Mouse (Mus musculus): ENCODE measurements around the gene Mccc2.
A peak's percentile ranks its signal among the peaks of the same experiment; 100 is the strongest.
"Not testable (repeated sequence)": the region's sequence is repeated elsewhere in the genome, so short reads cannot be mapped to it uniquely, and the experiment has no call there.

Mccc2 gene

DNA sequence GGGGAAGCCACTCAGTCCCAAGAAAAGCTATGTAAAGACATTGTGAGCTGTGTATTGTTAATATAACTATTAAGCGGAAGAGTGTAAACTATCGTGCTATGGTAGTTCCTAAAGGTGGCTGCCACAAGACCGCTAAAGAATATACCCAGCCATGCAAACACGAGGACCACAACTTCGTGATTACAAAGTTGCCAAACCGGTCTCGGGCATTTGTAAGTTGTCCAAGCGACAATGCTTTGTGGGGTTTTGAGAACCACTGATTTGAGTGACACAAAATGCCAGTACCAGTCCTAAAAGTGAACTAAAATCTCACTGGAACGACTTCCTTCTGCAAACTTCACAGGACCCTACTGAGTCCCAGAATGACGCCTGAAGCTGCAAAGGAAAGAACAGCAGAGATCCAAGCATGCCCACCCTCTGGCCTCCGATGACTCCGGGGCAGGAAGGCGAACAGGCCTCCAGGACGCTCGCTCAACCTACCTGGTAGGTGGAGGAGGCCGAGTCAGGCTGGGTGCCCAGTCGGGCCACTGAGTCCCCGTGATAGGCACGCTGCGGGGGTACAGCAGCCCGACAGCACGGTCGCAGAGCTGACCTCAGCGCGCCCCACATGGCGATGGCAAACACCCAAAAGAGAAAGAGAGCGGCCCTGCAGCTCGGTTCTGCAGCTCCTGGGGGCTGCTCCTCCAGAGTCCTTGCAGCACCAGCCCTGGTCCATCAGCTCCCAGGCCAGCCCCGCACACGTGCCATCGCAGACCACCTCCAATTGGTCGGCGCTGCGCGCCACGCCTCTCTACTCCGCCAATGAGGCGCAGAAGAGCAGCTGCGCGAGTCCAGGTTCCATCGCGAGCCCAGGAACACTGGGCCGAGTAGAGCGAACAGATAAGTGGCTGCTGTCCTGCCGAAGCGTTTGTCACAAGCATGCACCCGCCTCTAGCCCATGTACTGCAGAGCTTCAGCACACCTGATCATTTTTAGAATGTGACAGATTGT is at the start of gene Mccc2:
Gene Mccc2, minus strand, starts transcription at position 734 of the 990 bp plus-strand sequence.
- peak; percentile 75 to 78 for DNase-seq (ENCODE audit: low spot score in 2 of 2)

DNA sequence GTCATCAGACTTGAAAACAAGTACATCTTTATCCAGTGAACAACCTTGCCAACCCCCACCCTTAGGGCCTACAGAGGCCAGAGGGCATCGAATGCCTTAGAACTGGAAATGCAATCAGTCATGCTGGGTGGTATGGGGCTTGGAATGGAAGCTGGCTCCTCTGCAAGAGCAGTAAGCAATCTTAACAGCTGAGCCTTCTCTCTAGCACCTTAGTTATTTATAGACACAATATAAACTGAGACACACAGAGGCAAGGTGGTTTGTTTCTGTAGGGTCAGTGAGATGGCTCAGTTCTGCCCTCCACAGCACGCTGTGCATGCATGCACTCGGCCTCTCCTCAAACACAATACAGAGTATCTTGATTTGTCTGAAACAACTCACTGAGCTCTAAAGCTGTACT is 48.5 kb upstream of the Mccc2 start:
- DNase-seq (ENCODE audit: low spot score in 2 of 2): no peak

DNA sequence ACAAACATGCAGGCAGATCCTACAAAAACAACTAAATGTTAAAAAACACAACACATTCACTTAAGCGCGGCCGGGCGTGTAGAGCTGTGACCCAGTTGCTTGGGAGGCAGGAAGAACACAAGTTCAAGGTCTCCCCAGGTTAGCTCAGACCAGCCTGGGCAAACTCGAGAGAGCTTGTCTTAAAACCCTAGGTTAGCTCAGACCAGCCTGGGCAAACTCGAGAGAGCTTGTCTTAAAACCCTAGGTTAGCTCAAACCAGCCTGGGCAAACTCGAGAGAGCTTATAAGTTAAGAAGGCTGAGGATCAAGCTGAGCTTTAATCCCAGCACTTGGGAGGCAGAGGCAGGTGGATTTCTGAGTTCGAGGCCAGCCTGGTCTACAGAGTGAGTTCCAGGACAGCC is 42.3 kb upstream of the Mccc2 start:
- not testable (repeated sequence) for DNase-seq (ENCODE audit: low spot score in 2 of 2)

DNA sequence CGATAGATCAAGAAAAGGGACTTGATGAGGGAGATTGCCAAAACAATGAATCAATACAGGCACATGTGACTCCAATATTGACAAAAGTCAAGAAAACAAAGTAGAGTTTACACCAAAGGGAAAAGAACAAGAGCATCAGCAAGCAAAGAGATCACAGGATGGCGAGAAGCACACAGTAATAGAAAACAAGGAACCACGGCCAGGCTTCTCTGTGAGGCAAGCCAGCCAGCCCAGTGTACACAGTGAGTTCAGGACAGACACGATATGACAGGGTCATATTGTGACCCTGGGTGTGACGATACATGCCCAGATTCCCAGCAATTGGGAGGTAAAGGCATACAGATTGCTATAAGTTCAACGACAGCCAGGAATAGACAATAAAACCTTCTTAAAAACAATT is 10.6 kb upstream of the Mccc2 start:
- no peak for DNase-seq (ENCODE audit: low spot score in 2 of 2)

DNA sequence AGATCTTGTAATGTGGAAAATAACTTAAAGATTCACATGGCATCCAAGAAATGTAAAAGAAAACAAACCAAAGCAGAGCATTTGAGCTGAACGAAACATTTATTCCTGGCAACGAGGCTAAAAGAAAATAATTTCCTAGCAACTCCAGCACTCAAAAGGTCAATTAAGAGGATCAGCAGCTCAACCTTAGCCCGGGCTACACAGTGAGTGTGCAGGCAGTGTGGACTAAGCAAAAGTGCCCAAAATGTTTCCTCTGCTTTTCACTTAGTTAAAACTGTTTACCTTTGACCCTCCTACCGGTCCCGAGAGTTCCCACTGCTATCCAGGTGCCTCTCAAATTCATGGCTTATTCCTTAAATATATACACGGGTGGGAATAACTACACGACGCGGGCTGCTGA is 1.5 kb upstream of the Mccc2 start:
- no peak for DNase-seq (ENCODE audit: low spot score in 2 of 2)

DNA sequence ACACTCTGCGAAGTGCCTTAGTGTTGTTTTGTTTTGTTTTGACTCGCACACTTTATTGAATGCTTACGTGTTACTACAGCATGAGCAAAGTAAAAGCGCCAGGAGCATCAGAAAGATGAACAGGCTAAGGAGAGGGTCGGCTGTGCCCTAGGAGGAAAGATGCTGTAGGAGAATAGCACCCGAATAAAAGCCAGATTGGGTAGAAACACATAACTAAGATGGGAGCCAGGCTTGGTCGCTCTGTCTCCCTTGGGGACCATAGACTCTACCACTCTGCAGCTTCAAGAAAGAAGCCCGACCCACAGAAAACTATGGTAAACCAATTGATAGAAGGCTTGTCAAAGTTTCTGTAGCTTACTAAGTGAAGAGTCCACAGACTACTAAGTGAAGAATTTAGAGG is 498 bp upstream of the Mccc2 start:
- DNase-seq (ENCODE audit: low spot score in 2 of 2): no peak

DNA sequence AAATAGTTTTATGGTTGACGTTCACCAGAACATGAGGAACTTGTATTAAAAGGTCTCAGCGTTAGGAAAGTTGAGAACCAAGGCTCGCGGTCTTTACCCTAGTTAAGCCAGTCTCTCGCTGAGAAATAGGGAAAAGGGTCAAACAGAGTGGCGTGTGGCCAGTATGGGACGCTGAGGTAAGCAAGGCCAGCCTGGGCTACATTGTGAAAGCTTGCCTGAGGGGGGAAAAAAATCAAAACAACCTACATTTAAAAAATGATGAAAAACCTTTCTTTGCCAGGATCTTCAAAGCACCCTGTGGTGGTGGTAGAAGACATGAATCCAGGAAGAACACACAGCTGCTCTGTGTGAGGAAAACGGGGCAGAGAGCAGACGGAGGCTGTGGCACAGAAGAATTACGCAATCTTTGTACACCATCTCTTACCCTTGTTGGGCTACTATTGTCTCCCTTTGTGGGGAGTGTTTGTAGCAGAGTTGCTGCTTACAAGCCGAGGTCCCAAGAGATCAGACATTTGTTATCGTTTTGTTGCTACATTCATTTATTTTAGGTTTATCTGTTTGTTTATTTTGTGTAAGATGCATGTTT is 9.4 kb downstream of the Mccc2 start:
- no peak for DNase-seq (ENCODE audit: low spot score in 2 of 2)

DNA sequence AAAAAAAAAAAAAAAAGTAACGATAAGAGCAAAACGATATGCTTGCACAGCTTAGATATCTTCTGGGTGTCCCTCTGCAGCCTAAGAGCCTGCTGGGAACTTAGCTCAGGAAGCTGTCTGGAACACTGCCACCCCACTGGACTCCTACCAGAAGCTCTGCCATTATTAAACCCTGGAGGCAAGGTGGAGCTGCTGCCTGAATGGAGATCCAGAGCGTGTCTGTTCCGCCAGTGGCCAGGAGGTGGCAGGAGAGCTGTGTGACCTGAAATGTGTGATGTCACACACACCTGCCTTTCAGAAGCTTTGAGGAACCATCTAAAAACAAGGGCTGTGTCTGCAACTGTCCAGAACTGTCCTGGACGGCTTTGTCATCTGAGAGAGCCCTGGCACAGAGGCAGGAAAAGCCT is 13.6 kb downstream of the Mccc2 start:
- DNase-seq (ENCODE audit: low spot score in 2 of 2): peak; percentile 71 to 77

DNA sequence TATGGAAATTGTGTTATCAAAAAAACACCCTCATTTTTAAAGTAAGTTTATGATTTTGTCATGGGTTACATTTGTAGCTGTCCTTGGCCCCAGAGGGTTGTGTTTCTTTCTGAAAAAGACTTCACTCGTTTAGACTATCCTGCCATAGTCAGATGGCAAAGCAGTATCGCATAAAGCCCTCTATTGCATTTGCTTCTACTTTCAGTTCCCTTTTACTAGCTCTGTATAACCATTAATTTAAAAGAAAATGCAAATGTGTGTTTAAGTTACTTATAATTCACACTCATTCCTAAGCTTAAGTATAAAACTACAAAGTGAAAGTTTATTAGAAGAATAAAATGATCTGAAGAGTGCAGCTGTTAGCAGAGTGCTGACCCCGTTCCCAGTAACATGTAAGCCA is 16.4 kb downstream of the Mccc2 start:
- DNase-seq (ENCODE audit: low spot score in 2 of 2): no peak

DNA sequence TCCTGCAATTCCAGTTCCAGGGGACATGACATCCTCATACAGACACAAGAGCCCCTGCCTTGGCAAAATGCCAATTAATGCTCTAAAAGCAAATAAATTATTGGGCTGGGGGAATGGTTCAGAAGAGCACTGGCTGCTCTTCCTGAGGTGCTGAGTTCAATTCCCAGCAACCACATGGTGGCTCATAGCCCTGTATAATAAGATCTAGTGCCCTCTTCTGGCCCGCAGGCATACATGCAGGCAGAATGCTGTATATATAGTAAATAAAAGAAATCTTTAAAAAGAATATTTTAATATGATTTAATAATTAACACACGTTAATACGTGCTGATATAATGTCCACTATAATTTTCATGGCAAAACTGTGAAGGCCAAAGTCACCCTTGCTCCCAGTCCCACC is 17.3 kb downstream of the Mccc2 start:
- DNase-seq (ENCODE audit: low spot score in 2 of 2): no peak

DNA sequence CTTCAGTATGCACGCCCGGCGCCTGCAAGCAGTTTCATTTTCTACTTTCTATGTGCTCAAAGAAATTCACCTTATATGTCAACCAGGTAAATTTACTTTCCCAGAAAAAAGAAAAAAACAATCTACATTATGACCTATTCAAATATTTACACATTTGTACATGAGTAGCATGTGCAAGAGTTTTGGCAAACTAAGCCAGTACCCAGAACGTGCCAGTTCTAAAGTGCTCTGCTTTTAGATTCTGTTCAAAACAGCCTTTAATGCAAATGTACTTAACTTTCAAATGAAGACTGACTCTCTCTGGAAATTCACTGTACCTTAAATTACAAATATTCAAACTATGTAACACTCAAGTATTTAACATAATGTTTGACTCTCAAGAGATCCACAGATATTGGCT is 25.8 kb downstream of the Mccc2 start:
- no peak for DNase-seq (ENCODE audit: low spot score in 2 of 2)

DNA sequence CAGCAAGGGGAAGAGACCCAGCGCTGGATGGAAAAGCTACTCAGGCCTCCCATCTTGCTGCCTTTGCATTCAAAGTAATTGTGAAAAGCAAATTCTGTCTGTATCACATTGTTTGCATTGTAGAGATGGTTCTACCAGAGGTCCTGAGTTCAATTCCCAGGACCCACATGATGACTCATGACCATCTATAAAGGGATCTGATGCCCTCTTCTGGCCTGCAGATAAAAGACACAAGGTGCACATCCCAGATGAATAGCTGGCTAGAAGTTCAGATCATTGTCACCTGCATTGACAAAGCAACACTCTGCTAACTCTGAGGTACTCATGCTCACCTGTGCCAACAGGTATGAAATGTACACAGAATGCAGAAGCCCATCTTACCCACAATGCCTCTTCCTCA is 32.1 kb downstream of the Mccc2 start:
- no peak for DNase-seq (ENCODE audit: low spot score in 2 of 2)

DNA sequence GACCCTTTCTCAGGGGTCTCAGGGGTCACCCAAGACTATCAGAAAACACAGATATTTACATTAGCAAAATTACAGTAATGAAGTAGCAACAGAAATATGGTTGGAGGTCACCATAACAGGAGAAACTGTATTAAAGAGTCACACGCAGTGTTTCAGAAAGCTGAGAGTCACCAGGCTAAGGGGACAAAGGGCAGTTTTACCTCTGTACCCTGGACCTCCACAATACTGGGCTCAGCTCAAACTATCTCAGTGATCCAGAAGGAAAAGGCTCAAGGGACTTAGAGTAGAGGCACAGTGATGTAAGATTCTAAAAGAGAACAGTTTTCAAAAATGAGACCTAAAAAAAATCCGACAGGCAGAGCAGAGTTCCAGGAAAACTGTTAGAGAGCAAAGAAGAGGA is 36.0 kb downstream of the Mccc2 start:
- no peak for DNase-seq (ENCODE audit: low spot score in 2 of 2)

DNA sequence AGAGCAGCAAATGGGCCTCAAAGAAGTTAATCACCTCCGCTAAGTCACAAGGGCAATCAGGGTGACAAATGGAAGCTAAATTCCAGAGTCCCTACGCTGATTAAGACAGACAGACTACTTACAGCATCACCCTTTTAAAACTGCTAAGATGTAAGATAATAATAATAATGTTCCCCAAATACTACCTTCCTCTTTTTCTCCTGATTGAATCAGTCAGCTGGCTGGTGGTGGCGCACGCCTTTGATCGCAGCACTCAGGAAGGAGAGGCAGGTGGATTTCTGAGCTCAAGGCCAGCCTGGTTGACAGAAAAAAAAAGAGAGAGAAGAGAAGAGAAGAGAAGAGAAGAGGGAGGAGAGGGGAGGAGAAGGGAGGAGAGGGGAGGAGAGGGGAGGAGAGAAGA is 45.4 kb downstream of the Mccc2 start:
- no peak for DNase-seq (ENCODE audit: low spot score in 2 of 2)

DNA sequence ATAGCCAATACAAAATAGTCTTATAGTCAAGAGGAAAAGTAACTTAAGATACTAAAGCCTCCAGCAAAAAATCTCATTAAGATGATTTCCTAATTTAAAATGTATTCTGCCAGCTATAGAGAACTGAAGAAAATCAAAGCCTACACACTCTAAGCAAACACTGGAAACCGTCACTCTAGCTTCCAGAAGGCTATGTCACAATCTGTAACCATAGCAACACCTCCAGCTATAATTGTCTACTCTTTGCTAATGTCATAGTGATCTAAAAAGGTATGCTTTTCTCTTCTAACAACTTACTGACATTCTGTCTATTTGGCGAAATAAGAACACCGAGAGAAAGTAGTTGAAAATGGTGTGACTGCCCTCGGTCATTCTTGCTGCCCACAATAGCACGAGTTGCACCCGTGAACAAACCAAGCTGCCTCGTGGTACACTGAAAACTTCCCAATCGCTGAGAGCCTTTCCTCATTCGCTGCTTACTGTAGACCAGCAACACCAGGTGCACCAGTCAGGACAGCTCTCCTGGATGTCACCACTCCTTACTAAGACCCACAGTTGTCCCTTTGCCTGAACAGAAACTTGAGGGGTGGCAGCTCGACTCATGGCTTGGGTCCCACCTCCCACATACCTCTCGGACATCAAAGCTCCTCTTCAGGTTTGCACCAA is 48.3 kb downstream of the Mccc2 start:
- peak in 1 of 2 experiments; percentile 13 for DNase-seq (ENCODE audit: low spot score in 2 of 2)

DNA sequence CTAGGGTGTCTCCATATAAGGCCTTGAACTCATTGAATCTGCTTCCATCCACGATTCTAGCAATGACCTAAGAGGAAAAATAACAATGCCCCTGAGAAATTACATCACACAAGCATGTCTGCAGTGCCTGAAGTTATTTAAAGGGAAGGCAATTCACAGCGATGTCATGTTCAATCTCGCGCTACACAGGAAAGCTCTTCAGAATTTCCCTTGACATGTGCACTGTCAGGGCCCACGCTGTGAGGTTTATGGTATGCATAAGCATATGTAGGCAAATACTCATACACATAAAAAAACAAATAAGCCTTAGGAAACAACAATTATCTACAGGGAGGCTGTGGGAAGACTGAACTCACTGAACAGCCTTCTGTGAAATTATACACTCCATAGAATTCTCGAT is 51.6 kb downstream of the Mccc2 start:
- DNase-seq (ENCODE audit: low spot score in 2 of 2): no peak

DNA sequence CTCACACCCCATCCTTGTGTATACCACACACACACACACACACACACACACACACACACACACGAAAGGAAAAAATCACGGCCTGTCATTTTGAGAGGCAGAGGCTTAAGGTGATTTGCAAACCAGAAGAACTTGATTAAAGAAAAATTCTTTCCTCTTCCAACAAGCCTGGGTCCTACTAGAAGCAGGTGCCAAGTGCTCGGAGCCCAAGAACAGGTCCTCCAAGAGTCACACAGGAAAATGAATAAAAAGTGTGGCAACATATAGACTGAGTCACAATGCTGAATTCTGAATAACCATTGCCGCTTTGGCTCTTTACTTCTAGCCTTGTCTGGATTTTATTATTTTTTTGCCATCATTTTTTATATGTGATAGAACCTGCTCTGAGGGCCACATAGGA is 53.8 kb downstream of the Mccc2 start:
- DNase-seq (ENCODE audit: low spot score in 2 of 2): no peak

DNA sequence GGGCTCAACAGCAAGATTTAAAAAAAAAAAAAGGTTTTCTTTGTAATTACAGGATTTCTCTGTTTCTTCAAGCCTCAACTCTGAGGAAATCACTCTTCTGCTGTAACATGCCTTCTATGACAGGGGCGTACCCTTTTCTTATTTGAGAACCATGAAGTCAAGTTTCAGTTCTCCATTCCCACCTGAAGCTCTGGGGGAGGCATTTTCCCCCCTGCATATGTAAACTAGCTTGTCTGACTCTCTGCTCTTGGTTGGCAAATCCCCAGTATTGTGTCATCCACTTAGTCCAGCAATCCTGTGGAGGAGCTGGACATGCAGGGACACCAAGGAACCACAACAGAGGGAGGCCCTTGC is 59.9 kb downstream of the Mccc2 start:
- no peak for DNase-seq (ENCODE audit: low spot score in 2 of 2)

DNA sequence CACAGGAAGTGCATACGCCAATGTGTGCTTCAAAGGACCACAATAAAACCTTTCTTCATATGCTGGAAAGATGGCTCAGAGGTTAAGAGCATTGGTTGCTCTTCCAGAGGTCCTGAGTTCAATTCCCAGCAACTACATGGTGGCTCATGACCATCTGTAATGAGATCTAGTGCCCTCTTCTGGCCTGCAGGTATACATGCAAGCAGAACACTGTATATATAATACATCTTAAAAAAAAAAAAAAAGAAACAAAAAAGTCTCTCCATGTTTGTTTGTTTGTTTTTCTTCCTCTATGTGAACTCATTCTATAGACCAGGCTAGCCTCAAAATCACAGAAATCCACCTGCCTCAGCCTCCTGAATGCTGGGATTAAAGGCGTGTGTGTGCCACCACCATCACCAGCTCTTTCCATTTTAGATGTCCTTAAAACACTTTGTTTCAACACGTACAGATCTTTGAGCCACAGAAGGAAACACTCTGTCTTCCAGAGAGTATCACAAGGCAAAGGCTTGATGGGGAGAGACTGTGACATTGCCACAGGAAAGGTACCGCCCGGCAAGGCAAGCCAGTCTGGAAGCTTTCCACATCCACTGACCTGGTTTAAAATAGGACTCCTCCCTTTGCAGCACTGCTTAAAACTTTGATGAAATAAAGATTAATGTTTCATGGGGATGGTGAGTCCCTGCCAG is 60.4 kb downstream of the Mccc2 start:
- DNase-seq (ENCODE audit: low spot score in 2 of 2): no peak

DNA sequence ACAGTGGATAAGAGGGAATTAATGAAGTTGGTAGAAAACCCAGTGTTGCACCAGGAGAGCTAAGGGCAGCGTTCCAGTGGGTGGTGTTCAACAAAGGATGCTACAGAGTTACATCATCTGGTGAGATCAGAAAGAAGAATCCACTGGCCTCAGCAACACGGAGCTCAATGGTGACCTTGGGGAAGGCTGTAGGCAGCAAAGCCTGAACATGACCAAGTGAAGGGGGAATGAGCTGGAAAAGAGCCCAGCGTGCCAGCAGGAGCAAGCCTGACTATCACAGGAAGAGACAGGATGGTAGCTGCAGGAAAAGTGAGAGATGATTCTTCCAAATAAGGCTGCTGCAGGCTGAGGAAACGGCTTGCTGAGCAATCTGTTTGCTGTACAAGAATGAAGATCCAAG is 68.0 kb downstream of the Mccc2 start:
- no peak for DNase-seq (ENCODE audit: low spot score in 2 of 2)

DNA sequence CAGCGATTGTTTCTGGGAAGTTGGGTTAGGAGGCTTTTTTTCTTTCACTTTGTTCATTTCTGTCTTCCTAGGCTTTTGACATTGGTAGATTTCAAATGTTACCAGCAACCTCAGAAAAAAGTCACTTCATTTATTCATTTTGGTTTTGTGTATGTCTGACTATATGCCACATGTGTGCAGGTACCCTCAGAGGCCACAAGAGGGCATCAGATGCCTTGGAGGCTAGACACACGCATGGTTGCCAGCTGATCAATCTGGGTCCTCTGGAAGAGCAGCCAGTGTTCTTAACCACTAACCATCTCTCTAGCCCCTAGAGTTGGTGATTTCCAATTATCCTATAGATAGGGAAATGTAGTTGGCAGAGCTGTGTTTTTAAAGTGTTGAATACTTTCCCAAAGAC is 71.9 kb downstream of the Mccc2 start:
- DNase-seq (ENCODE audit: low spot score in 2 of 2): no peak

DNA sequence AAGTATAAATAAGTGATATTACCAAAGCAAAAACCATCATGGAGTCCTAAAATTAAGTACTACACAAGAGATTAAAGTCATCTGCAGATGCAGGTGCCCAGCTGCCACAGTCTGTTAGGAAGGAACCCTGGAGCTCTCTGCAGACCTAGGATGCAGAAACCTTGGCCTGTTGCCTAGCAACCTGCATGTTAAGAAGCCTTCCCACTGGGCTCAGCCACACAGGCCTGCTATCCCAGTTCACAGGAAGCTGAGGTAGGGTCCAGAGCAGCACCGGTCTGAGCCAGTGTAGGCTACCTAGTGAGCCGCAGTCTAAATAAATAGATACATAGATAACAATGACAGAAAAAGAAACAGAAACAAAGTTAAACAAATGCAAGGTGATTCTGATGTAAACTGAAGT is 74.8 kb downstream of the Mccc2 start:
- DNase-seq (ENCODE audit: low spot score in 2 of 2): peak; percentile 16 to 43

All from right cerebral cortex, postnatal 36 days (tissue).